Mouse (Mus musculus): Measurements from ENCODE around the gene Pygo2.

Gene Pygo2

GRCm38 (mm10) chr3:89456726-89457665, 27.0 kb downstream of the Pygo2 start:
- DNase-seq (ENCODE audit: low spot score in 2 of 2): peak in 1 of 2 experiments; percentile 32

- no peak for DNase-seq (ENCODE audit: low spot score in 2 of 2)
Observed at GRCm38 (mm10) chr3:89458372-89458964, 28.5 kb downstream of the Pygo2 start.

- peak; percentile 77 to 90 for DNase-seq (ENCODE audit: low spot score in 2 of 2)
Observed at GRCm38 (mm10) chr3:89458965-89459807, 29.2 kb downstream of the Pygo2 start.

- DNase-seq (ENCODE audit: low spot score in 2 of 2): no peak
Observed at GRCm38 (mm10) chr3:89468268-89468667, 38.3 kb downstream of the Pygo2 start.

GRCm38 (mm10) chr3:89472280-89472679, 42.3 kb downstream of the Pygo2 start:
- no peak for DNase-seq (ENCODE audit: low spot score in 2 of 2)

- DNase-seq (ENCODE audit: low spot score in 2 of 2): no peak
Observed at GRCm38 (mm10) chr3:89473838-89474237, 43.8 kb downstream of the Pygo2 start.

GRCm38 (mm10) chr3:89479055-89479454, 49.0 kb downstream of the Pygo2 start:
- no peak for DNase-seq (ENCODE audit: low spot score in 2 of 2)

GRCm38 (mm10) chr3:89481488-89481887, 51.5 kb downstream of the Pygo2 start:
- no peak for DNase-seq (ENCODE audit: low spot score in 2 of 2)

GRCm38 (mm10) chr3:89482249-89482648, 52.2 kb downstream of the Pygo2 start:
- no peak for DNase-seq (ENCODE audit: low spot score in 2 of 2)

Measured in frontal cortex, postnatal 10 days (tissue).